Mouse (Mus musculus) forebrain, embryonic 13.5 days (tissue): ENCODE measurements around the gene Ahnak. TPM values are rescaled to one million over a fixed set of nuclear protein-coding genes. Genes with fewer than 3 reads are reported as not detected.

Experiments used
- ATAC-seq: fragments of 200-750 bp; cut with Nextera tagmentation; 2 replicates; pipeline ENCODE4 v1.8.0; 2017
- H3K27ac ChIP-seq: fragments of 300-500 bp; sonication (generic); 2 replicates; pipeline ENCODE4 v1.5.1; 2015; ENCODE audit warnings: inconsistent platforms, mild to moderate bottlenecking, moderate library complexity
- H3K27me3 ChIP-seq: fragments of 300-500 bp; sonication (generic); 2 replicates; pipeline ENCODE4 v1.6.1; 2015; ENCODE audit warnings: mild to moderate bottlenecking, inconsistent platforms
- H3K36me3 ChIP-seq: fragments of 300-500 bp; sonication (generic); 2 replicates; pipeline ENCODE4 v1.6.1; 2015; ENCODE audit warnings: mild to moderate bottlenecking, inconsistent platforms; ENCODE audit not compliant: poor library complexity, severe bottlenecking
- H3K4me1 ChIP-seq: fragments of 300-500 bp; sonication (generic); 2 replicates; pipeline ENCODE4 v1.6.1; 2015; ENCODE audit warnings: inconsistent platforms
- H3K4me2 ChIP-seq: fragments of 300-500 bp; sonication (generic); 2 replicates; pipeline ENCODE4 v1.6.1; 2015; ENCODE audit warnings: inconsistent platforms, mild to moderate bottlenecking, moderate library complexity
- H3K4me3 ChIP-seq: fragments of 300-500 bp; sonication (generic); 2 replicates; pipeline ENCODE4 v1.5.1; 2015; ENCODE audit warnings: mild to moderate bottlenecking, inconsistent platforms
- H3K9ac ChIP-seq: fragments of 300-500 bp; sonication (generic); 2 replicates; pipeline ENCODE4 v1.6.1; 2015; ENCODE audit warnings: mild to moderate bottlenecking, inconsistent platforms
- H3K9me3 ChIP-seq: fragments of 300-500 bp; sonication (generic); replicated peaks from 2 replicates; pipeline ENCODE4 v1.6.1; 2016; ENCODE audit warnings: inconsistent platforms
- WGBS: fragments of 180-500 bp; shearing (Covaris S2); methylation state at CpG from one replicate; pipeline ENCODE4 v1.1.7; 2015; 5-methylcytosine and 5-hydroxymethylcytosine counted together
- polyA plus RNA-seq: library from polyadenylated mRNA; unstranded; fragments of >200 nt; fragmentation: Nextera tagmentation; extraction: Ambion mirVana; gene quantifications from 2 replicates; pipeline ENCODE4 v1.2.1, GENCODE M21; 2015

Ahnak gene
- polyA plus RNA-seq, 1 experiment from 2014 or later = 2.8 TPM

DNA sequence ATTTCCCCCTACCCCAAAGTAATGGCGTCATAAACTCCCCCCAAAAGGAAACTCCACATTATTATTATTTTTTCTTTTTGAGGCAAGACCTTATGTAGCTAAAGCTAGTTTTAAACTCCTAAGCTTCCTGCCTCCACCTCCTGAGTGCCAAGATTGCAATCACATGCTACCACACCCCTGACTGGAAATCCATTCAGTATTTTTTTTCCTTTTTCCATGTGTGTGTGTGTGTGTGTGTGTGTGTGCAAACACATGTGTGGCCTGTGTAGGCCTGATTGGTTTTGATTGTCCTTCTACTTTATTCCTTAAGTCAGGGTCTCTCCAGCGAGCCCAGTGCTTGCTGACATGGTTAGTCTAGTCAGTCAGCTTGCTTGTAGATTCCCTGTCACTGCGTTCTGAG, 45.4 kb downstream of the Ahnak start:
- H3K9me3 ChIP-seq = no peaks in the 10 kb centered on the region
- H3K4me2 ChIP-seq = no peak overlapping the region
- no peaks in the 10 kb centered on the region for H3K36me3 ChIP-seq
- no peak overlapping the region for H3K9ac ChIP-seq
- WGBS = 93% methylated on average over 3 of the region's 3 CpGs
- H3K4me3 ChIP-seq = no peak overlapping the region
- peaks cover 13% of the 10 kb centered on the region for H3K4me1 ChIP-seq
- H3K27me3 ChIP-seq = no peaks in the 10 kb centered on the region
- no peak for ATAC-seq
- no peak overlapping the region for H3K27ac ChIP-seq

DNA sequence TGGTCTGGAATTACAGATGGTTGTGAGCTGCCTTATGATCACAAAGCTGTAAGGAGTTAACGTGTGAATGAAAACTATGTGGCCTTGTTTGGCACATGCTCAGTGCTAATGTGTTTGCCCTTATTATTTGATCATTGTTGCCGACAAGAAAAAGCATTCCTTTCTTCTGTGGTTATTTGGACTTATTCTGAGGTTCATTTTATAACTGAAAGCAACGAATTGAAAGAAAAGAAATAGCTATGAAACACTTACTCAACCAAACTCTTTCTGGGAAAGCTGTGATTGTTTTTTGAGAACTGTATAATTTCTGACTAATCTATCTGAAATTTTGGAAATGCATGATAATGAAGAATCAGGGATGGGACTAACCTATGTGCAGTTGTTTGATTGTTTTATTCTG, 46.0 kb downstream of the Ahnak start:
- WGBS = 68% methylated on average over 3 of the region's 3 CpGs
- ATAC-seq = no peak

GRCm38 (mm10) chr19:9038136-9038535, 49.1 kb downstream of the Ahnak start:
- no peak for ATAC-seq
- H3K27me3 ChIP-seq = no peaks in the 10 kb centered on the region
- H3K9ac ChIP-seq = no peak overlapping the region
- no peaks in the 10 kb centered on the region for H3K36me3 ChIP-seq
- 79% methylated on average over 3 of the region's 3 CpGs for WGBS
- no peaks in the 10 kb centered on the region for H3K4me1 ChIP-seq
- no peaks in the 10 kb centered on the region for H3K9me3 ChIP-seq
- no peak overlapping the region for H3K4me3 ChIP-seq
- no peak overlapping the region for H3K4me2 ChIP-seq
- H3K27ac ChIP-seq = no peak overlapping the region

More for the DNA sequence above, 46.0 kb downstream of the Ahnak start:
- H3K36me3 ChIP-seq = no peaks in the 10 kb centered on the region
- no peak overlapping the region for H3K27ac ChIP-seq
- no peak overlapping the region for H3K4me3 ChIP-seq
- no peak overlapping the region for H3K9ac ChIP-seq
- H3K4me2 ChIP-seq = no peak overlapping the region
- peaks cover 7% of the 10 kb centered on the region for H3K4me1 ChIP-seq
- H3K9me3 ChIP-seq = no peaks in the 10 kb centered on the region
- no peaks in the 10 kb centered on the region for H3K27me3 ChIP-seq

DNA sequence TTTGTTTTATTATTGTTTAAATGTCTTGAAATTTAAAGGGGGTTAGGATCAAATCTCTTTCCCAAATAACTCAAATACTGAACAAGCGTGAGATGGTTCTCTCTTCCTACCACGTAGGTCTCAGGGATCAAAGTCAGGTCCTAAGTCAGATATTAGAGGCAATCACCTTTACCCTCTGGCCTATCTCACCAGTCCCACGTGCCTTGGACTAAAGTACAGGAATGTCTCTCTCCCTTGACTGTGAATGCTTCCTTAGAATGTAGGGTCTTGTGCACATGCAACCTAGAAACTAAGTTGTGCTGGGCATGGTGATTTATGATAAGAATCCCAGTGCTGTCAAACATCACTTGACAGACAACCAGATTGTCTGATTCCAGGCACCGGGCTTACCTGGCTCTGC, 50.2 kb downstream of the Ahnak start:
- Histone ChIP-seq H3K9me3 (no peaks in the 10 kb centered on the region), H3K27ac (no peak overlapping the region), H3K27me3 (no peaks in the 10 kb centered on the region), H3K4me3 (no peak overlapping the region), H3K9ac (no peak overlapping the region), H3K4me2 (no peak overlapping the region), H3K4me1 (no peaks in the 10 kb centered on the region), H3K36me3 (no peaks in the 10 kb centered on the region)
- 75% methylated on average over 4 of the region's 4 CpGs for WGBS
- ATAC-seq = no peak

GRCm38 (mm10) chr19:9039928-9040327, 50.8 kb downstream of the Ahnak start:
- no peak for ATAC-seq
- H3K27ac ChIP-seq = no peak overlapping the region
- no peak overlapping the region for H3K4me3 ChIP-seq
- H3K27me3 ChIP-seq = no peaks in the 10 kb centered on the region
- WGBS = 71% methylated on average over 7 of the region's 7 CpGs
- H3K36me3 ChIP-seq = no peaks in the 10 kb centered on the region
- H3K4me1 ChIP-seq = no peaks in the 10 kb centered on the region
- no peak overlapping the region for H3K4me2 ChIP-seq
- no peaks in the 10 kb centered on the region for H3K9me3 ChIP-seq
- H3K9ac ChIP-seq = no peak overlapping the region

DNA sequence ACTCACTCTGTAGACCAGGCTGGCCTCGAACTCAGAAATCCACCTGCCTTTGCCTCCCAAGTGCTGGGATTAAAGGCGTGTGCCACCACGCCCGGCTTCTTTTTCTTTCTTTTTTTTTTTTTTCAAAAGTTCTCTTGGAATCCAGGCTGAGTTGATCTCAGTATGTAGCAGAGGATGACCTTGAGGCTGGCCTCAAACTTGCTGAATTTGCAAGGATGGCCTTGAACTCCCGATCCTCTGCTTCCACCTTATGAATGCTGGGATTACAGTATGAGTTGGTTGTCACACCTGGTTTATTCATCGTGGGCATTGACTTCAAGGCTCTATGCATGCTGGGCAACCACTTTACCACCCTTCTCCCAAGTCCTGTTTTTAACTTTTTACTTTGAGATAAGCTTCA, 51.6 kb downstream of the Ahnak start:
- H3K27ac ChIP-seq = no peak overlapping the region
- no peaks in the 10 kb centered on the region for H3K36me3 ChIP-seq
- no peak overlapping the region for H3K4me3 ChIP-seq
- H3K27me3 ChIP-seq = no peaks in the 10 kb centered on the region
- H3K9me3 ChIP-seq = no peaks in the 10 kb centered on the region
- H3K4me1 ChIP-seq = no peaks in the 10 kb centered on the region
- WGBS = 85% methylated on average over 6 of the region's 6 CpGs
- no peak for ATAC-seq
- no peak overlapping the region for H3K4me2 ChIP-seq
- H3K9ac ChIP-seq = no peak overlapping the region

GRCm38 (mm10) chr19:9041074-9041473, 52.0 kb downstream of the Ahnak start:
- H3K9me3 ChIP-seq = no peaks in the 10 kb centered on the region
- H3K4me3 ChIP-seq = no peak overlapping the region
- no peaks in the 10 kb centered on the region for H3K4me1 ChIP-seq
- no peaks in the 10 kb centered on the region for H3K27me3 ChIP-seq
- no peak for ATAC-seq
- no peak overlapping the region for H3K9ac ChIP-seq
- H3K4me2 ChIP-seq = no peak overlapping the region
- no peak overlapping the region for H3K27ac ChIP-seq
- H3K36me3 ChIP-seq = no peaks in the 10 kb centered on the region

DNA sequence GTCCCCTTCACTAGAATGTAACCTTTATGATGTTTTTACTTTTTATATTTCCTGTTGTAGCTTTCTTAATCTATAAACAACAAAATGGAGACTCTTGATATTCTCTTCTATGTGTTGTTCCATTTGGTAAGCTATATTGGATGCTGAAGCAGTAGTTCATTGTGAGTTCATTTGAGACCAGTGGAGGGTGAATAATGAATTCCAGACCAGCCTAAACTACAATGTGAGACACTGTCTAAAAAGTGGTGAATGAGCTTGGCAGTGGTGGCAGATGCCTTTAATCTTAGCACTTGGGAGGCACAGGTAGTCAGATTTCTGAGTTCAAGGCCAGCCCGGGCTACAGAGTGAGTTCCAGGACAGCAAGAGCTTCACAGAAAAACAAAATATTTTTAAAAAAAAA, 54.0 kb downstream of the Ahnak start:
- no peaks in the 10 kb centered on the region for H3K36me3 ChIP-seq
- no peak overlapping the region for H3K4me3 ChIP-seq
- no peaks in the 10 kb centered on the region for H3K4me1 ChIP-seq
- WGBS = 76% methylated on average over 1 of the region's 1 CpGs
- H3K9ac ChIP-seq = no peak overlapping the region
- no peaks in the 10 kb centered on the region for H3K27me3 ChIP-seq
- ATAC-seq = no peak
- no peak overlapping the region for H3K27ac ChIP-seq
- H3K9me3 ChIP-seq = no peaks in the 10 kb centered on the region
- no peak overlapping the region for H3K4me2 ChIP-seq

DNA sequence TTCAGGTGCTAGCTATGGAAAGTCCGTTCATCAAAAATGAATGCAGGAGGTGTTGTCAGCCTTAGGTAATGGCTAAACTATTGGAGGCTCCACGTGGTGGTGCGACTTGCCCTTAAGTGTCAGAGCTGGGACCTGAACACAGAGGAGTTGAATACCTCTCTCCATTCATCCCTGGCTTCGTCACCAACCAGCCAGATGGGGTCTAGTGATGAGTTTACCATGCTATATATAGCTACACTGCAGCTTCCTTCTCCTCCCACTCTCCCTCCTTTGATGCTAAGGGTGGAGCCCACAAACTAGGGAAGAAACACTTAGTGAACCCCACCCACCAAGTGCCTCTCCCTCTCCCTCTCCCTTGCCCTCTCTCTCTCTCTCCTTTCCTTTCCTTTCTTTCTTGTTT, 55.2 kb downstream of the Ahnak start:
- no peaks in the 10 kb centered on the region for H3K36me3 ChIP-seq
- H3K27me3 ChIP-seq = no peaks in the 10 kb centered on the region
- no peak overlapping the region for H3K9ac ChIP-seq
- WGBS = 84% methylated on average over 4 of the region's 4 CpGs
- no peak overlapping the region for H3K27ac ChIP-seq
- H3K4me3 ChIP-seq = no peak overlapping the region
- no peaks in the 10 kb centered on the region for H3K9me3 ChIP-seq
- H3K4me1 ChIP-seq = no peaks in the 10 kb centered on the region
- ATAC-seq = no peak
- H3K4me2 ChIP-seq = no peak overlapping the region

- no peak for ATAC-seq
- Histone ChIP-seq H3K27me3 (no peaks in the 10 kb centered on the region), H3K36me3 (no peaks in the 10 kb centered on the region), H3K4me2 (no peak overlapping the region), H3K9me3 (no peaks in the 10 kb centered on the region), H3K4me1 (no peaks in the 10 kb centered on the region), H3K9ac (no peak overlapping the region), H3K27ac (no peak overlapping the region), H3K4me3 (no peak overlapping the region)
- 79% methylated on average over 7 of the region's 7 CpGs for WGBS
Observed at GRCm38 (mm10) chr19:9047207-9047945, 58.3 kb downstream of the Ahnak start.

DNA sequence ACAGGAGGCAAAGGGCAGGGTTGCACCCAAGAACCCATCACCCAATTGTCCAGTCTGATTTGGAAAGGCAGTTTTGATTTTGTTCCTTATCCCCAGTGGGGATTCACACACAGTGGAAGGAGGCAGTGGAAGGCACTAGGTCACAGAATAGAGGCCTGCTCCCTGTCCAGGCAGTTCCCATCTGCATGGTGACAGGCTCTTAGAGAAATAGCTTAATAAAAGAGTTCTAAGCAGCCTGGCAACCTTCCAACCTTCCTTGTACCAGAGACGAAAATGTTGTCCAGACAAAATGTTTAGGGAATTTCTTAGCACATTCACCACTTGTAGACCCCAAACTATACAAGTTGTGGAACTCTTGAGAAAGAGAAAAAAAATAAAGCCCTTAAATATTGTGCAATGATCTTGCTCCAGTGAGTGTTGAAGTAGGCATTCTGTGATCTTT, 58.9 kb downstream of the Ahnak start:
- Histone ChIP-seq H3K27me3 (no peaks in the 10 kb centered on the region), H3K4me2 (no peak overlapping the region), H3K9me3 (no peaks in the 10 kb centered on the region), H3K4me1 (no peaks in the 10 kb centered on the region), H3K4me3 (no peak overlapping the region), H3K27ac (no peak overlapping the region), H3K9ac (no peak overlapping the region), H3K36me3 (no peaks in the 10 kb centered on the region)
- 30% methylated on average over 1 of the region's 1 CpGs for WGBS
- no peak for ATAC-seq

DNA sequence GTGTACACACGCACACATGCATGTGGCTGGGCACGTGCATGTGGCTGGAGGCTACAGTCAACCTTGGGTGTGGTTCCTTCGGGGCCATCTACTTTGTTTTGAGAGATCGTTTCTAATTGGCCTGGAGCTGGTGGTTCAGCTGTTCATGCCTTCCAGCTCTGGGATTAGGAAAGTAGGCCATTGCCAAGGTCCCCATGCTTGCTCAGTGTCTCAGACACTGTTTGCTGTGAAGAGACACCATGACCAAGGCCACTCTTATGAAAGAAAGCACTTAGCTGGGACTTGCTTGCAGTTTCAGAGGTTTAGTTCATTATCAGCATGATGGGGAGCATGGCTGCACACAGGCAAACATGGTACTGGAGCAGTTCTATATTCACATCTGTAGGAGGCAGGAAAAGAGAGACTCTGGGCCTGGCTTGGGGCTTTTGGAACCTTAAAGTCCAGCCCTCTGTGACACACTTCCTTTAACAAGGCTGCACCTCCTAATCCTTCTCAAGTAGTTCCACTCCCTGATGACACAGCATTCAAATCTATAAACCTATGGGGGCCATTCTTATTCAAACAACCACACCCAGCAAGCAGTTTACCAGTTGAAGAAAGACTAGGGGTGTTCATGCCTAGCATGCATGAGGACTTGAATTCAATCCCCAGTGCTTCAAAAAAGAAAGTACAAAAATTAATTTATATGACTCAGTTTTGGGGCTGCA, 60.0 kb downstream of the Ahnak start:
- no peaks in the 10 kb centered on the region for H3K9me3 ChIP-seq
- no peak overlapping the region for H3K9ac ChIP-seq
- no peak overlapping the region for H3K27ac ChIP-seq
- 93% methylated on average over 4 of the region's 4 CpGs for WGBS
- no peaks in the 10 kb centered on the region for H3K27me3 ChIP-seq
- no peaks in the 10 kb centered on the region for H3K36me3 ChIP-seq
- no peak for ATAC-seq
- no peaks in the 10 kb centered on the region for H3K4me1 ChIP-seq
- H3K4me2 ChIP-seq = no peak overlapping the region
- no peak overlapping the region for H3K4me3 ChIP-seq
